Mouse (Mus musculus) neural tube, embryonic 15.5 days (tissue): ENCODE measurements at regions not wholly inside any gene's neighbourhood (a gene's known extent, or its start where the extent isn't known, plus 50 kb on each side); places are given as distances from the start of the nearest gene placed in this dataset.

Experiments used
- ATAC-seq: fragments of 200-750 bp; cut with Nextera tagmentation; 2 replicates; pipeline ENCODE4 v1.8.0; 2017; ENCODE audit warnings: mild to moderate bottlenecking, moderate TSS enrichment, moderate library complexity; ENCODE audit not compliant: low FRiP score
- H3K27ac ChIP-seq: fragments of 300-500 bp; sonication (generic); replicated peaks from 2 replicates; pipeline ENCODE4 v1.5.1; 2015; ENCODE audit warnings: mild to moderate bottlenecking, inconsistent platforms
- H3K27me3 ChIP-seq: fragments of 300-500 bp; sonication (generic); replicated peaks from 2 replicates; pipeline ENCODE4 v1.6.1; 2015; ENCODE audit warnings: inconsistent platforms
- H3K36me3 ChIP-seq: fragments of 300-500 bp; sonication (generic); 2 replicates; pipeline ENCODE4 v1.6.1; 2015; ENCODE audit warnings: inconsistent platforms
- H3K4me1 ChIP-seq: fragments of 300-500 bp; sonication (generic); 2 replicates; pipeline ENCODE4 v1.6.1; 2015; ENCODE audit warnings: inconsistent platforms
- H3K4me2 ChIP-seq: fragments of 300-500 bp; sonication (generic); 2 replicates; pipeline ENCODE4 v1.6.1; 2015; ENCODE audit warnings: inconsistent platforms, mild to moderate bottlenecking, moderate library complexity
- H3K4me3 ChIP-seq: fragments of 300-500 bp; sonication (generic); replicated peaks from 2 replicates; pipeline ENCODE4 v1.5.1; 2015; ENCODE audit warnings: mild to moderate bottlenecking, inconsistent platforms
- H3K9ac ChIP-seq: fragments of 300-500 bp; sonication (generic); replicated peaks from 2 replicates; pipeline ENCODE4 v1.6.1; 2015; ENCODE audit warnings: mild to moderate bottlenecking, inconsistent platforms
- H3K9me3 ChIP-seq: fragments of 300-500 bp; sonication (generic); replicated peaks from 2 replicates; pipeline ENCODE4 v1.6.1; 2016; ENCODE audit warnings: inconsistent platforms
- WGBS: fragments of 180-500 bp; shearing (Covaris S2); methylation state at CpG from one replicate; pipeline ENCODE4 v1.1.7; 2015; ENCODE audit warnings: mixed read lengths; 5-methylcytosine and 5-hydroxymethylcytosine counted together

DNA sequence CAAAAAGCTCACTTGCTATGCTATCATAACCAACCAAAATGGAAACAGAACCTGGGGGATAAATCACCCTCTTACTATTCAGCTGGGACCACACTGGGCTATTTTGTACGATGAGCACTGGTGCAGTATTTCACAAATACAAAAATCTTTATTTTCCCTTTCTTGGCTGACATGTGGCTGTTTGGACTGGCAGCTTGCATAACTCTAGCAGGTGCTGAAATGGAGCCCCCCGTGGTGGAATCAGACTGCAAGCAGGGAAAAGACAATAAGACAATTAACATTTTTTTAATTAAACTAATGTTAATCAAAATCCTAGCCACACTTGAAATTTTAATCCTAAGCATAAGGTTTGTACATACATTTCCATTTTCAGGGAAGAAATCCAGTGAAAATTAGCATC, 196.4 kb upstream of the Irx5 start:
- WGBS: 30% methylated on average over 2 of the region's 2 CpGs
- Histone ChIP-seq H3K4me2 (no peak overlapping the region), H3K9me3 (no peaks in the 10 kb centered on the region), H3K4me3 (no peak overlapping the region), H3K27me3 (peaks cover 10% of the 10 kb centered on the region), H3K27ac (no peak overlapping the region), H3K9ac (no peak overlapping the region), H3K36me3 (no peaks in the 10 kb centered on the region), H3K4me1 (peaks cover 8% of the 10 kb centered on the region)
- no peak for ATAC-seq

DNA sequence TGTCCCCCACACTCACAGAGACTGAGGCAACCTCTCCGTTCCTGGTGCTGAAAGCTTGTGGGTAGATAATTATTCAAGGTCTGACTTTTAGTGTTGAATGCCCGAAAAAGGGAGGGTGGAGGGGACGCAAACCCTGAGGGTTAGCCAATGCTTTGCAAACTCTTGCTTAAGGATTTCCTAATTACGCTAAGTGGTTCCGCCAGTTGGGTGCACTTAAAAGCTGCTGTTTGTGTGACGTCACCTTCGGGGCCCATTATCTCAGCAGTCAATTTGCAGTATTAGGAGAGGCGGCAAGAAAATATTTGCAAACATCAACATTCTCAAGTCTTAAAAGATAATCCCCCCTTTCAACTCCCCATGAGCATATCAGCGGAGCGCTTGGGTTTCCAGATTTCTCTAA, 199.2 kb upstream of the Irx5 start:
- Histone ChIP-seq H3K9ac (no peak overlapping the region), H3K27me3 (peaks cover 21% of the 10 kb centered on the region), H3K4me2 (no peak overlapping the region), H3K4me1 (peaks cover 8% of the 10 kb centered on the region), H3K4me3 (no peak overlapping the region), H3K36me3 (no peaks in the 10 kb centered on the region), H3K9me3 (no peaks in the 10 kb centered on the region), H3K27ac (no peak overlapping the region)
- ATAC-seq: no peak
- WGBS: 35% methylated on average over 10 of the region's 10 CpGs

DNA sequence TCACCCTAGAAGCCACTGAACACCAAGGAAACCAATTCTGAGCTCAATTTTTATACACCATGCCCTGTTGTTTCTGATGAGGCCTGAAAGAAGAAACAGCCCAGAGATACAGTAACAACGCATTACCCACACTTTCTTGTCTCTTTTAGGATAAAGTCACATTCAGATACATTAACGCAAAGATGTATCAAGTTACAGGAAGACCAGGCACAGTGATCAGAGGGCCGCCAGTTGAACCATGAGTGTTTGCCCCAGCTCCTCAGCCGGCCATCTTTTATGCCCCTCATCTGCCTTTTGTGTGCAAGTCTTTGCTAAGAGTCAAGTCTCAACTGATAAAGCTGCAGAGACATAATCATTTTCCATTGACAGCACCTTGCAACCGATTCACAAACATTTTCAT, 204.9 kb upstream of the Irx5 start:
- Histone ChIP-seq H3K4me3 (no peak overlapping the region), H3K27ac (no peak overlapping the region), H3K9me3 (no peaks in the 10 kb centered on the region), H3K4me1 (no peaks in the 10 kb centered on the region), H3K36me3 (no peaks in the 10 kb centered on the region), H3K4me2 (no peak overlapping the region), H3K27me3 (peaks cover 20% of the 10 kb centered on the region), H3K9ac (no peak overlapping the region)
- ATAC-seq: no peak
- WGBS: 76% methylated on average over 5 of the region's 5 CpGs

DNA sequence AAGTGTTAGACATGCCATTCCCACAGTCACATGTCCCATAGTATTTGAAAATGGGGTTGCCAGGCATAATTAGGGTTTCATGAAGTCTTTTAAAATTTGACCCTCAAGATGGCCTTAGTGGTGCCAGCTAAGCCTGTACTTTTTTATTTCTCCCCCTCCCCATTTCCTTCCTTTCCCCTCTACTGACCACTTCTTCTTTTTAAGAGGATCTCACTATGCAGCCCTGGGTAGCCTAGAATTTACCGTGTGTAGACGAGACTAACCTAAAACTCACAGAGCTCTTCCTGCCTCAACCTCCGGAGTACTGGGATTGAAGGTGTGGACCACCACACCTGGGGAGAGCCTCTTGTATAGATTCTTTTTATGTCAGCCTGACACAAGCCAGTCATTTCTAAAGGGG, 209.8 kb upstream of the Irx5 start:
- no peak overlapping the region for H3K4me3 ChIP-seq
- no peaks in the 10 kb centered on the region for H3K36me3 ChIP-seq
- no peaks in the 10 kb centered on the region for H3K4me1 ChIP-seq
- no peak for ATAC-seq
- 93% methylated on average over 3 of the region's 3 CpGs for WGBS
- H3K9ac ChIP-seq: no peak overlapping the region
- 0 out of 2 replicates have a peak, but pooled peaks cover 3% of the 10 kb centered on the region for H3K9me3 ChIP-seq
- no peak overlapping the region for H3K27ac ChIP-seq
- H3K27me3 ChIP-seq: no peaks in the 10 kb centered on the region; the same call in 1 of the 2 replicates
- no peak overlapping the region for H3K4me2 ChIP-seq

DNA sequence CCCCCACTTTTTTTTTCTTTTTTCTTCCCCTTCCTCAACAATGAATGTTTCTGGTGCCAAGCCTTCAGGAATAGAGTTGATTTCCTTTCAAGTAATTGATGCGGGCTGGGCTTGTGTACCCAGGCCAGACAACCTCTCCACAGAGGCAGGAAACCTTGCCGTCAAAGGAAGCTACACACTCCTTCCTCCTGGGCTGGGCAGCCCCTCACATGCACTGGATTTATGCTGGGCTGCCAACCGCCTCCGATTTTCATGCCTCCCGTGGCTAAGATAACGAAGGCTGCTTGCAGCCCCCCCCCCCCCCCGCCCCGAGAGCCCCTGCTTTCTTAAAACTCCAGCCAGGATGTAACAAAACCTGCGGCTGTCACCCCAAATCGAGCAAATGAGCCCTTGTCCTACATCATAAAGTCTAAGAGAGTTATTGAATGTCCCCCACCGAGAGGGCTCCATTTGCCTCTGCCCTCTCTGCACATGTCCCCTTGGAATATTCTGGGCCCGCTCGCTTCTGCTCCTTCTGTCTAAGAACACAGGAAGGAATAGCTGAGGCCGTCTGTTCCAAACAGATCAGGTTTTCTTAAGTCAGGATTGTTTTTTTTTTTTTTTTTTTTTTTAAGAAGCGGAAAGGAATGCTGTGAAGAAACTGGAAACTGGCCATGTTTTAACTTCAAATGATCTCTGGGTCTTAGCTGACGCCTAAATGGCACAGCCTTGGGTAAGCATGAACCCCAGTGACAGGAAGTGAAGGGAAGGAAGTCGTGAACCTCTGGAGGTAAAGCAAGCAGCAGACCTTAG, 220.1 kb upstream of the Irx5 start:
- Histone ChIP-seq H3K9ac (no peak overlapping the region), H3K9me3 (no peaks in the 10 kb centered on the region), H3K36me3 (no peaks in the 10 kb centered on the region), H3K4me2 (no peak overlapping the region), H3K4me3 (no peak overlapping the region), H3K27ac (no peak overlapping the region), H3K4me1 (peaks cover 28% of the 10 kb centered on the region), H3K27me3 (peaks cover 30% of the 10 kb centered on the region)
- ATAC-seq: no peak
- 11% methylated on average over 17 of the region's 17 CpGs for WGBS

DNA sequence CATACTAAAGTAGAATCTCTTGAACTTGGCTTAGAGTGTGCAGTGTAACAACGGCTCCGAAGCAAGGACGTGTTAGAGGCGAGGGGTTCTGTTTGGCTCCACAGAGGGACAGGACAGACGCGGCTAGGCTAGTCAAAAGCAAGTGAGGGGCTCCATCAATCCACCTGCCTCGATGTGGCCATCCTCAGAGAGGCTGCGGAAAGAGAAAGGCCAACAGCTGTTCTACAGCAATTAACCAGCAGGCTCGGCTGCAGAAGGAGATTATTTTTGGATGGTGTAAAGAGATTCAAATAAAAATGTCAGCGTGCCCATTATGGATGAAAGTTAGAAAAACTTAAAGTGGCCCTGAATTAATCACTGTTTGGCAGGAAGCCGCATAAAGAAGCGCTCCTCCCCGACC, 221.0 kb upstream of the Irx5 start:
- no peak overlapping the region for H3K27ac ChIP-seq
- H3K4me1 ChIP-seq: peaks cover 28% of the 10 kb centered on the region
- peaks cover 28% of the 10 kb centered on the region for H3K27me3 ChIP-seq
- no peak for ATAC-seq
- no peak overlapping the region for H3K9ac ChIP-seq
- 5% methylated on average over 13 of the region's 13 CpGs for WGBS
- no peak overlapping the region for H3K4me2 ChIP-seq
- H3K36me3 ChIP-seq: no peaks in the 10 kb centered on the region
- no peak overlapping the region for H3K4me3 ChIP-seq
- no peaks in the 10 kb centered on the region for H3K9me3 ChIP-seq

DNA sequence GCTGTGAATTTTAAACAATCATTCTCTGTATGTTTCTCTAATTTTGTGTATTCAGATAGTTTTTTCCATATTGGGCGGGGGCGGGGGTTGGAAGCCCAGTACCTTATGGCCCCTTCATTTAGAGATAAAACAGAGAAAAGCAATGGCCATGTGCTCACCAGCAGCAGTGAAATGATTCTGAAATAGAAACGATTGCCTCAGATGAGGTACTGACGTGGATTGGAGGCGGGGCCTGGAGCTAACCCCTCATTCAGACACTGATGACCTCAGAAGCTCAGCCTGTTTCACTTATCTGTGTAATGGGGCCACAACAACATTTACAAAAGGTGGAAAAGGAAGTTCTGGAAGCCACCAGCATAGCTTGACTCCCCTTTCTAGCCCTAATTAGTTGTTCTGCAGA, 223.0 kb upstream of the Irx5 start:
- peaks cover 30% of the 10 kb centered on the region for H3K4me1 ChIP-seq
- no peak overlapping the region for H3K4me2 ChIP-seq
- WGBS: 11% methylated on average over 5 of the region's 5 CpGs
- H3K27me3 ChIP-seq: peaks cover 24% of the 10 kb centered on the region
- no peak for ATAC-seq
- no peaks in the 10 kb centered on the region for H3K9me3 ChIP-seq
- no peak overlapping the region for H3K9ac ChIP-seq
- no peak overlapping the region for H3K4me3 ChIP-seq
- peak overlapping the region; percentile 20 for H3K27ac ChIP-seq
- H3K36me3 ChIP-seq: no peaks in the 10 kb centered on the region

DNA sequence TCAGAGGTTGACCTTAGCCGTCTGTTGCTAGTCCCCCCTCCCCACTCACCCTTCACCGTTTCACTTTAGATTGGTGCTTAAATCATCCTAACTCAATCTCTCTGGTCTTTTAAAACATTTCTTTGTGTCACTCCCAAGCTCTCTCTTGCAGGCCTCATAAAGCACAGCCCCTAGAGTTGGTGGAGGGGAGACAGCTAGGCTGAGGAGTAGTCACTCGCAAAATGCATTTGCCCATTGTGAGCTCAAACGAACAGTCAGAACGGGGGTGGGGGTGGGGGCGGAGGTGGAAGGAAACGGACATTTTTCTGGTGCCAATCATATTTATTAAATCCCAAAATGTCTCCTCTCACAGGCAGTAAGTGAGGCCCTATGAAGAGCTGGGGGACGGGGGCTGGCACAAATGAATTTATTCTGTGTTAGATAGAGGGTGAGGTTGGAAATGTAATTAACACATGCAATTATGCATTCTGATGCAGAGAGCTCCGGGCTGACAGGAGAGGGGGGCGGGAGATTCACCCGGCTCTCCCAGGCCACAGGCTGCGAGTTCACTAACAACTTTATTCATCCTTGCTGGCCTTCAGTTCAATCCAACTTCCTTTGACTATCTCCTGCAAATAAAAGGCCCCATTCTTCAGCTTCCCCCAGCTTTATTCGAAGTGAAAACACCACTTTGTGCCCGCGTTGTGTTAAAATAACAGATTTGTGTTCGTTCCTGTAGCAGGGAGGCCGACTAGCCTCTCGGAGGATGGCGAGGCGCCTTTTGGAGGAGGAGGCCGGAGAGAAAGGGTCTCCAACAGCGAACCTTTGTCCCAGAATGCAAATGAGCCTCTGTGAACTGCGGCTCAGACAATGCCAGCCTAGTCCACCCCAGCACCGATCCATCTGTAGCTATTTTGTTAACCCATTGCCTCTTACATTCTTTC, 223.7 kb upstream of the Irx5 start:
- Histone ChIP-seq H3K9me3 (no peaks in the 10 kb centered on the region), H3K36me3 (no peaks in the 10 kb centered on the region), H3K27ac (peak overlapping the region; percentile 60), H3K4me1 (peaks cover 32% of the 10 kb centered on the region), H3K27me3 (peaks cover 24% of the 10 kb centered on the region), H3K9ac (no peak overlapping the region), H3K4me2 (0 out of 2 replicates have a peak overlapping the region, but pooled peaks have one; percentile 9), H3K4me3 (no peak overlapping the region)
- WGBS: 9% methylated on average over 24 of the region's 24 CpGs
- ATAC-seq: peak; percentile 83

DNA sequence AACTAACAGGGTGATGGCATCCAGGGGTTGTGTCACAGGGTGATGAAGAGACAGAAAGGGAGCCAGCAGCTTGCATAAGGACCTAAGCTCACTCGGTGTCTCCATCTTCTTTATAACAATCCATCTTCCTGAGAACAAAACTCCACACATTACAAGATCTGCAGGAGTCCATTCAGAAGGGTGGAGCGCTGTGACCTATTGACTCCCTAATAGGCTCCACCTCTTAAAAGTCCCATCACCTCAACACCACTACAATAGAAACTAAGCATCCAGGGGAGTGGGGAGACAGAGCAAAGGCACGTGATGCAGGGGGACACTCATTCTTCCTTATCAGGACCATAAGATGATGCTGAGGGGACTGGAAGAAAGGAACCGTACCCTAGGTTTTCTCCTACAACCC, 224.5 kb upstream of the Irx5 start:
- WGBS: 17% methylated on average over 4 of the region's 4 CpGs
- Histone ChIP-seq H3K27me3 (peaks cover 22% of the 10 kb centered on the region), H3K9me3 (no peaks in the 10 kb centered on the region), H3K27ac (peak overlapping the region; percentile 60; the same call in 1 of the 2 replicates), H3K4me3 (no peak overlapping the region), H3K4me2 (no peak overlapping the region), H3K4me1 (peaks cover 35% of the 10 kb centered on the region), H3K9ac (no peak overlapping the region), H3K36me3 (no peaks in the 10 kb centered on the region)
- ATAC-seq: no peak

DNA sequence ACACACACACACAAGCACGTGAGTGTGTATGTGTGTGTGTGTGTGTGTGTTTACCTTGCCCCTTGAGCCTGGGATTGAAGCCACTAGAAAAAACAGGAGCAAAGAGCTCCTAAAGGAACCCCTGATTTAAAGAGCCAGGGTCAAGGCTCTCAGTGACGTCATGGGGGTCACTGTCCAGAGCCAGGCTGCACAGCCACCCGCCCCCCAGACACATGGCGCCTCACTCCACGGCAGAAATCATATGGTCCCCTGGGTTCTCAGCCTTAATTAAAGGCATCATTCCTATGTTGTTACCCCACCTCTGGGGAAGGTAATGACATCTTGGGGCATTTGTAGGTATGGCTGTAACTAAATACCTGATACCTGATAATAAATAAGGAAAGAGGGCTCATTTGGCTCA, 224.9 kb upstream of the Irx5 start:
- WGBS: 35% methylated on average over 5 of the region's 5 CpGs
- H3K4me1 ChIP-seq: peaks cover 35% of the 10 kb centered on the region
- no peaks in the 10 kb centered on the region for H3K9me3 ChIP-seq
- H3K4me3 ChIP-seq: no peak overlapping the region
- ATAC-seq: no peak
- peaks cover 20% of the 10 kb centered on the region for H3K27me3 ChIP-seq
- no peak overlapping the region for H3K27ac ChIP-seq
- no peak overlapping the region for H3K9ac ChIP-seq
- no peaks in the 10 kb centered on the region for H3K36me3 ChIP-seq
- no peak overlapping the region for H3K4me2 ChIP-seq

DNA sequence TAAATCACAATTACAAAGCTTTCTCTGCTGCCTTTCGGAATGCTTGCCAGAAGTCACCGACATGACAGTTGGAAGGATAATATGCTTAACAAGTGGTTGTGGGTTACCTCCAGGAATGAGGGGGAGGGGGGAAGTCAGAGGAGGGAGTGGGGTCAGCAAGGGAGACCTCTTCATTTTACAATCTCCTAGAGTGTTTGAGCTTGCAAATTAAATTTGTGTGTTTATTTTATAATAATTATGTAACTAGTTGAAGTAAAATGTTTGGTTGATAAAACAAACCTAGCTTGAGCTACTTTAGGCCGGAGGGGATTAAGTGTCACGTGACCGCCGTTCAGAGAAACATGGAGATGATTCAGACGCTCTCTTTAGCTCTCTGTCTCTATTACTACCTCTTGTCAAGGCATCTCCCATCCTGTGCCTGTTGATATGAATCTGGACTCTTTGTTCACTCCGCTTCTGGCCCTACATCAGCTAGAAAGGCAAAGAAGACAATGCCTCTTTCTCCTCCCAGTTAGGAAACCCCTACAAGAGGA, 227.3 kb upstream of the Irx5 start:
- WGBS: 63% methylated on average over 8 of the region's 8 CpGs
- peaks cover 28% of the 10 kb centered on the region for H3K4me1 ChIP-seq
- H3K27me3 ChIP-seq: peaks cover 18% of the 10 kb centered on the region
- no peak overlapping the region for H3K4me2 ChIP-seq
- H3K4me3 ChIP-seq: no peak overlapping the region
- H3K27ac ChIP-seq: no peak overlapping the region
- H3K9me3 ChIP-seq: no peaks in the 10 kb centered on the region
- ATAC-seq: no peak
- H3K36me3 ChIP-seq: no peaks in the 10 kb centered on the region
- H3K9ac ChIP-seq: no peak overlapping the region
